Mouse (Mus musculus) splenic B cell, adult 2 months (primary cell): ENCODE data around the gene Gm10715.
A peak's percentile ranks its signal among the peaks of the same experiment; 100 is the strongest.
"Not testable (repeated sequence)": the region's sequence is repeated elsewhere in the genome, so short reads cannot be mapped to it uniquely, and the experiment has no call there.

ENCODE experiments used
- DNase-seq: peaks from one replicate; pipeline ENCODE4 v3.0.0-alpha.2; 2011; ENCODE audit warnings: low read depth, low spot score
- H3K27me3 ChIP-seq: 2 replicates; pipeline ENCODE4 v1.6.1; 2012; ENCODE audit warnings: mild to moderate bottlenecking, low read length, moderate library complexity, mixed read lengths; ENCODE audit not compliant: control insufficient read depth, poor library complexity, insufficient read depth, severe bottlenecking
- H3K36me3 ChIP-seq: 2 replicates; pipeline ENCODE4 v1.6.1; 2012; ENCODE audit warnings: mild to moderate bottlenecking, low read length, moderate library complexity, mixed read lengths; ENCODE audit not compliant: control insufficient read depth, poor library complexity, insufficient read depth, severe bottlenecking

Gm10715 gene

DNA sequence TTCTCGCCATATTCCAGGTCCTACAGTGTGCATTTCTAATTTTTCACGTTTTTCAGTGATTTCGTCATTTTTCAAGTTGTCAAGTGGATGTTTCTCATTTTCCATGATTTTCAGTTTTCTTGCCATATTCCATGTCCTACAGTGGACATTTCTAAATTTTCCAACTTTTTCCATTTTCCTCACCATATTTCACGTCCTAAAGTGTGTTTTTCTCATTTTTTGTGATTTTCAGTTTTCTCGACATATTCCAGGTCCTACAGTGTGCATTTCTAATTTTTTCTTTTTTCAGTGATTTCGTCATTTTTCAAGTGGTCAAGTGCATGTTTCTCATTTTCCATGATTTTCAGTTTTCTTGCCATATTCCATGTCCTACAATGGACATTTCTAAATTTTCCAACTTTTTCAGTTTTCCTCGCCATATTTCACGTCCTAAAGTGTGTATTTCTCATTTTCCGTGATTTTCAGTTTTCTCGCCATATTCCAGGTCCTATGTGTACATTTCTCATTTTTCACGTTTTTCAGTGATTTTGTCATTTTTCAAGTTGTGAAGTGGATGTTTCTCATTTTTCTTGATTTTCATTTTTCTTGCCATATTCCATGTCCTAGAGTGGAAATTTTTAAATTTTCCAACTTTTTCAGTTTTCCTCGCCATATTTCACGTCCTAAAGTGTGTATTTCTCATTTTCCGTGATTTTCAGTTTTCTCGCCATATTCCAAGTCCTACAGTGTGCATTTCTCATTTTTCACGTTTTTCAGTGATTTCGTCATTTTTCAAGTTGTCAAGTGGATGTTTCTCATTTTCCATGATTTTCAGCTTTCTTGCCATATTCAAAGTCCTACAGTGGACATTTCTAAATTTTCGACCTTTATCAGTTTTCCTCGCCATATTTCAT, 16.6 kb upstream of the Gm10715 start:
- H3K36me3 ChIP-seq, DNase-seq, H3K27me3 ChIP-seq: not testable (repeated sequence)

DNA sequence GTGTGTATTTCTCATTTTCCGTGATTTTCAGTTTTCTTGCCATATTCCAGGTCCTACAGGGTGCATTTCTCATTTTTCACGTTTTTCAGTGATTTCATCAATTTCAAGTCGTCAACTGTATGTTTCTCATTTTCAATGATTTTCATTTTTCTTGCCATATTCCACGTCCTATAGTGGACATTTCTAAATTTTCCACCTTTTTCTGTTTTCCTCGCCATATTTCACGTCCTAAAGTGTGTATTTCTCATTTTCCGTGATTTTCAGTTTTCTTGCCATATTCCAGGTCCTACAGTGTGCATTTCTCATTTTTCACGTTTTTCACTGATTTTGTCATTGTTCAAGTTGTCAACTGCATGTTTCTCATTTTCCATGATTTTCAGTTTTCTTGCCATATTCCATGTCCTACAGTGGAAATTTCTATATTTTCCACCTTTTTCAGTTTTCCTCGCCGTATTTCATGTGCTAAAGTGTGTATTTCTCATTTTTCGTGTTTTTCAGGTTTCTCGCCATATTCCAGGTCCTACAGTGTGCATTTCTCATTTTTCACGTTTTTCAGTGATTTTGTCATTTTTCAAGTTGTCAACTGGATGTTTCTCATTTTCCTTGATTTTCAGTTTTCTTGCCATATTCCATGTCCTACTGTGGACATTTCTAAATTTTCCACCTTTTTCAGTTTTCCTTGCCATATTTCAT, 14.2 kb upstream of the Gm10715 start:
- not testable (repeated sequence) for H3K36me3 ChIP-seq, H3K27me3 ChIP-seq
- peak; percentile 41 for DNase-seq

DNA sequence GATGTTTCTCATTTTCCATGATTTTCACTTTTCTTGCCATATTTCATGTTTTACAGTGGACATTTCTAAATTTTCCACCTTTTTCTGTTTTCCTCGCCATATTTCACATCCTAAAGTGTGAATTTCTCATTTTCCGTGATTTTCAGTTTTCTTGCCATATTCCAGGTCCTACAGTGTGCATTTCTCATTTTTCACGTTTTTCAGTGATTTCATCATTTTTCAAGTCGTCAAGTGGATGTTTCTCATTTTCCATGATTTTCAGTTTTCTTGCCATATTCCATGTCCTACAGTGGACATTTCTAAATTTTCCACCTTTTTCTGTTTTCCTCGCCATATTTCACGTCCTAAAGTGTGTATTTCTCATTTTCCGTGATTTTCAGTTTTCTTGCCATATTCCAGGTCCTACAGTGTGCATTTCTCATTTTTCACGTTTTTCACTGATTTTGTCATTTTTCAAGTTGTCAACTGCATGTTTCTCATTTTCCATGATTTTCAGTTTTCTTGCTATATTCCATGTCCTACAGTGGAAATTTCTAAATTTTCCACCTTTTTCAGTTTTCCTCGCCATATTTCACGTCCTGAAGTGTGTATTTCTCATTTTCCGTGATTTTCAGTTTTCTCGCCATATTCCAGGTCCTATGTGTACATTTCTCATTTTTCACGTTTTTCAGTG, 13.2 kb upstream of the Gm10715 start, which contains the start of gene Gm10718:
Gene Gm10718 (plus strand): TSS at position 236 of the 673 bp plus-strand sequence.
- not testable (repeated sequence) for H3K27me3 ChIP-seq, DNase-seq, H3K36me3 ChIP-seq

DNA sequence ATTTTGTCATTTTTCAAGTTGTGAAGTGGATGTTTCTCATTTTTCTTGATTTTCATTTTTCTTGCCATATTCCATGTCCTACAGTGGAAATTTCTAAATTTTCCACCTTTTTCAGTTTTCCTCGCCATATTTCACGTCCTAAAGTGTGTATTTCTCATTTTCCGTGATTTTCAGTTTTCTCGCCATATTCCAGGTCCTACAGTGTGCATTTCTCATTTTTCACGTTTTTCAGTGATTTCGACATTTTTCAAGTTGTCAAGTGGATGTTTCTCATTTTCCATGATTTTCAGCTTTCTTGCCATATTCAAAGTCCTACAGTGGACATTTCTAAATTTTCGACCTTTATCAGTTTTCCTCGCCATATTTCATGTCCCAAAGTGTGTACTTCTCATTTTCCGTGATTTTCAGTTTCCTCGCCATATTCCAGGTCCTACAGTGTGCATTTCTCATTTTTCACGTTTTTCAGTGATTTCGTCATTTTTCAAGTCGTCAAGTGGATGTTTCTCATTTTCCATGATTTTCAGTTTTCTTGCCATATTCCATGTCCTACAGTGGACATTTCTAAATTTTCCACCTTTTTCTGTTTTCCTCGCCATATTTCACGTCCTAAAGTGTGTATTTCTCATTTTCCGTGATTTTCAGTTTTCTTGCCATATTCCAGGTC, 12.6 kb upstream of the Gm10715 start:
- not testable (repeated sequence) for H3K36me3 ChIP-seq, H3K27me3 ChIP-seq, DNase-seq

DNA sequence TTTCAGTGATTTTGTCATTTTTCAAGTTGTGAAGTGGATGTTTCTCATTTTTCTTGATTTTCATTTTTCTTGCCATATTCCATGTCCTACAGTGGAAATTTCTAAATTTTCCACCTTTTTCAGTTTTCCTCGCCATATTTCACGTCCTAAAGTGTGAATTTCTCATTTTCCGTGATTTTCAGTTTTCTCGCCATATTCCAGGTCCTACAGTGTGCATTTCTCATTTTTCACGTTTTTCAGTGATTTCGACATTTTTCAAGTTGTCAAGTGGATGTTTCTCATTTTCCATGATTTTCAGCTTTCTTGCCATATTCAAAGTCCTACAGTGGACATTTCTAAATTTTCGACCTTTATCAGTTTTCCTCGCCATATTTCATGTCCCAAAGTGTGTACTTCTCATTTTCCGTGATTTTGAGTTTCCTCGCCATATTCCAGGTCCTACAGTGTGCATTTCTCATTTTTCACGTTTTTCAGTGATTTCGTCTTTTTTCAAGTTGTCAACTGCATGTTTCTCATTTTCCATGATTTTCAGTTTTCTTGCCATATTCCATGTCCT, 11.7 kb upstream of the Gm10715 start, which contains the start of gene Gm10717:
Gene Gm10717 (plus strand): TSS at position 506 of the 556 bp plus-strand sequence.
- not testable (repeated sequence) for DNase-seq, H3K27me3 ChIP-seq, H3K36me3 ChIP-seq

DNA sequence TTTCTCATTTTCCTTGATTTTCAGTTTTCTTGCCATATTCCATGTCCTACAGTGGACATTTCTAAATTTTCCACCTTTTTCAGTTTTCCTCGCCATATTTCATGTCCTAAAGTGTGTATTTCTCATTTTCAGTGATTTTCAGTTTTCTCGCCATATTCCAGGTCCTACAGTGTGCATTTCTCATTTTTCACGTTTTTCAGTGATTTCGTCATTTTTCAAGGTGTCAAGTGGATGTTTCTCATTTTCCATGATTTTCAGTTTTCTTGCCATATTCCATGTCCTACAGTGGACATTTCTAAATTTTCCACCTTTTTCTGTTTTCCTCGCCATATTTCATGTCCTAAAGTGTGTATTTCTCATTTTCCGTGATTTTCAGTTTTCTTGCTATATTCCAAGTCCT, 11.0 kb upstream of the Gm10715 start:
- not testable (repeated sequence) for H3K27me3 ChIP-seq, DNase-seq, H3K36me3 ChIP-seq

DNA sequence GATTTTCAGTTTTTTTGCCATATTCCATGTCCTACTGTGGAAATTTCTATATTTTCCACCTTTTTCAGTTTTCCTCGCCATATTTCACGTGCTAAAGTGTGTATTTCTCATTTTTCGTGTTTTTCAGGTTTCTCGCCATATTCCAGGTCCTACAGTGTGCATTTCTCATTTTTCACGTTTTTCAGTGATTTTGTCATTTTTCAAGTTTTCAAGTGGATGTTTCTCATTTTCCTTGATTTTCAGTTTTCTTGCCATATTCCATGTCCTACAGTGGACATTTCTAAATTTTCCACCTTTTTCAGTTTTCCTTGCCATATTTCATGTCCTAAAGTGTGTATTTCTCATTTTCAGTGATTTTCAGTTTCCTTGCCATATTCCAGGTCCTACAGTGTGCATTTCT, 10.5 kb upstream of the Gm10715 start:
- not testable (repeated sequence) for H3K27me3 ChIP-seq, DNase-seq, H3K36me3 ChIP-seq

DNA sequence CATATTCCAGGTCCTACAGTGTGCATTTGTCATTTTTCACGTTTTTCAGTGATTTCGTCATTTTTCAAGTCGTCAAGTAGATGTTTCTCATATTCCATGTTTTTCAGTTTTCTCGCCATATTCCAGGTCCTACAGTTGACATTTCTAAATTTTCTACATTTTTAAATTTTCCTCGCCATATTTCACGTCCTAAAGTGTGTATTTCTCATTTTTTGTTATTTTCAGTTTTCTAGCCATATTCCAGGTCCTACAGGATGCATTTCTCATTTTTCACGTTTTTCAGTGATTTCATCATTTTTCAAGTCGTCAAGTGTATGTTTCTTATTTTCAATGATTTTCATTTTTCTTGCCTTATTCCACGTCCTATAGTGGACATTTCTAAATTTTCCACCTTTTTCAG, 9.9 kb upstream of the Gm10715 start:
- not testable (repeated sequence) for H3K27me3 ChIP-seq, DNase-seq

DNA sequence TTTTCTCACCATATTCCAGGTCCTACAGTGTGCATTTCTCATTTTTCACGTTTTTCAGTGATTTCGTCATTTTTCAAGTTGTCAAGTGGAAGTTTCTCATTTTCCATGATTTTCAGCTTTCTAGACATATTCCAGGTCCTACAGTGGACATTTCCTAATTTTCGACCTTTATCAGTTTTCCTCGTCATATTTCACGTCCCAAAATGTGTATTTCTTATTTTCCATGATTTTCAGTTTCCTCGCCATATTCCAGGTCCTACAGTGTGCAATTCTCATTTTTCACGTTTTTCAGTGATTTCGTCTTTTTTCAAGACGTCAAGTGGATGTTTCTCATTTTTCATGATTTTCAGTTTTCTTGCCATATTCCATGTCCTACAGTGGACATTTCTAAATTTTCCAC, 9.5 kb upstream of the Gm10715 start:
- peak; percentile 58 for DNase-seq
- not testable (repeated sequence) for H3K27me3 ChIP-seq, H3K36me3 ChIP-seq

More for the DNA sequence above, 9.9 kb upstream of the Gm10715 start:
- H3K36me3 ChIP-seq, result not testable (repeated sequence)

DNA sequence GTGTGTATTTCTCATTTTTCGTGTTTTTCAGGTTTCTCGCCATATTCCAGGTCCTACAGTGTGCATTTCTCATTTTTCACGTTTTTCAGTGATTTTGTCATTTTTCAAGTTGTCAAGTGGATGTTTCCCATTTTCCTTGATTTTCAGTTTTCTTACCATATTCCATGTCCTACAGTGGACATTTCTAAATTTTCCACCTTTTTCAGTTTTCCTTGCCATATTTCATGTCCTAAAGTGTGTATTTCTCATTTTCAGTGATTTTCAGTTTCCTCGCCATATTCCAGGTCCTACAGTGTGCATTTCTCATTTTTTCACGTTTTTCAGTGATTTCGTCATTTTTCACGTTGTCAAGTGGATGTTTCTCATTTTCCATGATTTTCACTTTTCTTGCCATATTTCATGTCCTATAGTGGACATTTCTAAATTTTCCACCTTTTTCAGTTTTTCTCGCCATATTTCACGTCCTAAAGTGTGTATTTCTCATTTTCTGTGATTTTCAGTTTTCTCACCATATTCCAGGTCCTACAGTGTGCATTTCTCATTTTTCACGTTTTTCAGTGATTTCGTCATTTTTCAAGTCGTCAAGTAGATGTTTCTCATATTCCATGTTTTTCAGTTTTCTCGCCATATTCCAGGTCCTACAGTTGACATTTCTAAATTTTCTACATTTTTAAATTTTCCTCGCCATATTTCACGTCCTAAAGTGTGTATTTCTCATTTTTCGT, 7.2 kb upstream of the Gm10715 start:
- not testable (repeated sequence) for H3K36me3 ChIP-seq, DNase-seq, H3K27me3 ChIP-seq

DNA sequence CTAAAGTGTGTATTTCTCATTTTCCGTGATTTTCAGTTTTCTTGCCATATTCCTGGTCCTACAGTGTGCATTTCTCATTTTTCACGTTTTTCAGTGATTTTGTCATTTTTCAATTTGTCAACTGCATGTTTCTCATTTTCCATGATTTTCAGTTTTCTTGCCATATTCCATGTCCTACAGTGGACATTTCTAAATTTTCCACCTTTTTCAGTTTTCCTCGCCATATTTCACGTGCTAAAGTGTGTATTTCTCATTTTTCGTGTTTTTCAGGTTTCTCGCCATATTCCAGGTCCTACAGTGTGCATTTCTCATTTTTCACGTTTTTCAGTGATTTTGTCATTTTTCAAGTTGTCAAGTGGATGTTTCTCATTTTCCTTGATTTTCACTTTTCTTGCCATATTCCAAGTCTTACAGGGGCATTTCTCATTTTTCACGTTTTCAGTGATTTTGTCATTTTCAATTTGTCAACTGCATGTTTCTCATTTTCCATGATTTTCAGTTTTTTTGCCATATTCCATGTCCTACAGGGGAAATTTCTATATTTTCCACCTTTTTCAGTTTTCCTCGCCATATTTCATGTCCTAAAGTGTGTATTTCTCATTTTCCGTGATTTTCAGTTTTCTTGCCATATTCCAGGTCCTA, 5.9 kb upstream of the Gm10715 start:
- H3K27me3 ChIP-seq, H3K36me3 ChIP-seq: not testable (repeated sequence)
- peak; percentile 86 for DNase-seq

DNA sequence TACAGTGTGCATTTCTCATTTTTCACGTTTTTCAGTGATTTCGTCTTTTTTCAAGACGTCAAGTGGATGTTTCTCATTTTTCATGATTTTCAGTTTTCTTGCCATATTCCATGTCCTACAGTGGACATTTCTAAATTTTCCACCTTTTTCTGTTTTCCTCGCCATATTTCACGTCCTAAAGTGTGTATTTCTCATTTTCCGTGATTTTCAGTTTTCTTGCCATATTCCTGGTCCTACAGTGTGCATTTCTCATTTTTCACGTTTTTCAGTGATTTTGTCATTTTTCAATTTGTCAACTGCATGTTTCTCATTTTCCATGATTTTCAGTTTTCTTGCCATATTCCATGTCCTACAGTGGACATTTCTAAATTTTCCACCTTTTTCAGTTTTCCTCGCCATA, 2.4 kb upstream of the Gm10715 start, which contains the start of gene Gm17535:
Gene Gm17535 (plus strand): TSS at position 301 of the 400 bp plus-strand sequence.
- H3K36me3 ChIP-seq, DNase-seq, H3K27me3 ChIP-seq: not testable (repeated sequence)

DNA sequence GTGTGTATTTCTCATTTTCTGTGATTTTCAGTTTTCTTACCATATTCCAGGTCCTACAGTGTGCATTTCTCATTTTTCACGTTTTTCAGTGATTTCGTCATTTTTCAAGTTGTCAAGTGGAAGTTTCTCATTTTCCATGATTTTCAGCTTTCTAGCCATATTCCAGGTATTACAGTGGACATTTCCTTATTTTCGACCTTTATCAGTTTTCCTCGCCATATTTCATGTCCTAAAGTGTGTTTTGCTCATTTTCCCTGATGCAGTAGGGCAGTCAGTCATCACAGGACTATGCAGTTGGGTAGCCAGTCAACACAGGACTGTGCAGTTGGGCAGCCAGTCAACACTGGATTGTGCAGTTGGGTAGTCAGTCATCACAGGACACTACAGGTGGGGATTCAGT, 1.5 kb downstream of the Gm10715 start:
- peak; percentile 28 for DNase-seq
- not testable (repeated sequence) for H3K36me3 ChIP-seq, H3K27me3 ChIP-seq
